Mouse (Mus musculus) heart, postnatal 0 days (tissue): Measurements from ENCODE around the gene Dusp28. TPM values are rescaled to one million over a fixed set of nuclear protein-coding genes. Genes with fewer than 3 reads are reported as not detected.

Experiments
- ATAC-seq: fragments of 200-750 bp; cut with Nextera tagmentation; 2 replicates; pipeline ENCODE4 v1.8.0; 2017; ENCODE audit warnings: low read depth, moderate number of reproducible peaks, moderate library complexity; ENCODE audit not compliant: insufficient read depth
- DNase-seq: peaks from one replicate; pipeline ENCODE4 v3.0.0-alpha.2; 2016; ENCODE audit warnings: low spot score
- H3K27ac ChIP-seq: fragments of 300-500 bp; sonication (generic); 2 replicates; pipeline ENCODE4 v1.5.1; 2014; ENCODE audit warnings: low read depth, mild to moderate bottlenecking
- H3K27me3 ChIP-seq: fragments of 300-500 bp; sonication (generic); 2 replicates; pipeline ENCODE4 v1.6.1; 2014; ENCODE audit warnings: low read length, mixed read lengths; ENCODE audit not compliant: control insufficient read depth, insufficient read depth
- H3K36me3 ChIP-seq: fragments of 300-500 bp; sonication (generic); replicated peaks from 2 replicates; pipeline ENCODE4 v1.6.1; 2014; ENCODE audit warnings: low read length, mixed read lengths; ENCODE audit not compliant: control insufficient read depth, insufficient read depth
- H3K4me1 ChIP-seq: fragments of 300-500 bp; sonication (generic); 2 replicates; pipeline ENCODE4 v1.6.1; 2014; ENCODE audit warnings: antibody characterized with exemption; ENCODE audit not compliant: control insufficient read depth, insufficient read depth
- H3K4me2 ChIP-seq: fragments of 300-500 bp; sonication (generic); 2 replicates; pipeline ENCODE4 v1.6.1; 2014; ENCODE audit warnings: low read depth, mild to moderate bottlenecking, low read length, moderate library complexity
- H3K4me3 ChIP-seq: fragments of 300-500 bp; sonication (generic); 2 replicates; pipeline ENCODE4 v1.5.1; 2014; ENCODE audit warnings: low read depth, low read length
- H3K9ac ChIP-seq: fragments of 300-500 bp; sonication (generic); replicated peaks from 2 replicates; pipeline ENCODE4 v1.6.1; 2014; ENCODE audit warnings: low read depth, low read length, mixed read lengths
- H3K9me3 ChIP-seq: fragments of 300-500 bp; sonication (generic); replicated peaks from 2 replicates; pipeline ENCODE4 v1.6.1; 2016; ENCODE audit warnings: low read length; ENCODE audit not compliant: control insufficient read depth
- CTCF ChIP-seq: IDR thresholded peaks from 2 replicates; pipeline ENCODE4 v1.5.1; 2016; ENCODE audit warnings: antibody characterized with exemption, control low read depth, low read depth
- EP300 ChIP-seq: IDR thresholded peaks from 2 replicates; pipeline ENCODE4 v1.6.1; 2016; ENCODE audit warnings: antibody characterized with exemption, low read depth
- WGBS: fragments of 180-500 bp; shearing (Covaris S2); extraction: QIAGEN DNeasy Blood & Tissue Kit; methylation state at CpG from one replicate; pipeline ENCODE4 v1.1.7; 2014; 5-methylcytosine and 5-hydroxymethylcytosine counted together
- polyA plus RNA-seq: library from polyadenylated mRNA; unstranded; fragments of >200 nt; fragmentation: Nextera tagmentation; extraction: Ambion mirVana; gene quantifications from 2 replicates; pipeline ENCODE4 v1.2.1, GENCODE M21; 2015
- total RNA-seq: library from RNA; depleted of rRNA; stranded (reverse); fragments of >200 nt; gene quantifications from 2 replicates; pipeline ENCODE4 v1.2.3, GENCODE M21; 2014; ENCODE audit warnings: low replicate concordance

Dusp28 gene
- total and polyA plus RNA-seq, 2 experiments from 2014 or later, result 21.4 to 23.5 TPM

- H3K27me3 ChIP-seq, result no peaks in the 10 kb centered on the region
- 81% methylated on average over 12 of the region's 12 CpGs for WGBS
- H3K4me2 ChIP-seq, result no peak overlapping the region
- H3K27ac ChIP-seq, result no peak overlapping the region
- no peaks in the 10 kb centered on the region for H3K9me3 ChIP-seq
- no peaks in the 10 kb centered on the region for H3K36me3 ChIP-seq
- no peak overlapping the region for H3K4me3 ChIP-seq
- TF ChIP-seq EP300 (no peak), CTCF (no peak)
- no peaks in the 10 kb centered on the region for H3K4me1 ChIP-seq
- no peak for DNase-seq
- H3K9ac ChIP-seq, result no peak overlapping the region
- ATAC-seq, result no peak
These were observed 27.5 kb upstream of the Dusp28 start for GRCm38 (mm10) chr1:92879266-92879665.

GRCm38 (mm10) chr1:92880101-92880500, 26.7 kb upstream of the Dusp28 start:
- TF ChIP-seq EP300, result no peak
- no peak for TF ChIP-seq CTCF
- WGBS, result 79% methylated on average over 5 of the region's 5 CpGs
- Histone ChIP-seq H3K27me3 (no peaks in the 10 kb centered on the region), H3K4me3 (no peak overlapping the region), H3K9ac (no peak overlapping the region), H3K36me3 (no peaks in the 10 kb centered on the region), H3K27ac (no peak overlapping the region), H3K4me1 (no peaks in the 10 kb centered on the region), H3K4me2 (no peak overlapping the region), H3K9me3 (no peaks in the 10 kb centered on the region)
- ATAC-seq, result no peak
- DNase-seq, result no peak

- Histone ChIP-seq H3K4me3 (no peak overlapping the region), H3K4me2 (no peak overlapping the region), H3K27ac (no peak overlapping the region), H3K4me1 (no peaks in the 10 kb centered on the region), H3K36me3 (no peaks in the 10 kb centered on the region), H3K9me3 (no peaks in the 10 kb centered on the region), H3K9ac (no peak overlapping the region), H3K27me3 (no peaks in the 10 kb centered on the region)
- DNase-seq (no peak), ATAC-seq (no peak)
- no peak for TF ChIP-seq EP300
- no peak for TF ChIP-seq CTCF
- 73% methylated on average over 6 of the region's 6 CpGs for WGBS
These were observed 24.8 kb upstream of the Dusp28 start for GRCm38 (mm10) chr1:92881982-92882381.

DNA sequence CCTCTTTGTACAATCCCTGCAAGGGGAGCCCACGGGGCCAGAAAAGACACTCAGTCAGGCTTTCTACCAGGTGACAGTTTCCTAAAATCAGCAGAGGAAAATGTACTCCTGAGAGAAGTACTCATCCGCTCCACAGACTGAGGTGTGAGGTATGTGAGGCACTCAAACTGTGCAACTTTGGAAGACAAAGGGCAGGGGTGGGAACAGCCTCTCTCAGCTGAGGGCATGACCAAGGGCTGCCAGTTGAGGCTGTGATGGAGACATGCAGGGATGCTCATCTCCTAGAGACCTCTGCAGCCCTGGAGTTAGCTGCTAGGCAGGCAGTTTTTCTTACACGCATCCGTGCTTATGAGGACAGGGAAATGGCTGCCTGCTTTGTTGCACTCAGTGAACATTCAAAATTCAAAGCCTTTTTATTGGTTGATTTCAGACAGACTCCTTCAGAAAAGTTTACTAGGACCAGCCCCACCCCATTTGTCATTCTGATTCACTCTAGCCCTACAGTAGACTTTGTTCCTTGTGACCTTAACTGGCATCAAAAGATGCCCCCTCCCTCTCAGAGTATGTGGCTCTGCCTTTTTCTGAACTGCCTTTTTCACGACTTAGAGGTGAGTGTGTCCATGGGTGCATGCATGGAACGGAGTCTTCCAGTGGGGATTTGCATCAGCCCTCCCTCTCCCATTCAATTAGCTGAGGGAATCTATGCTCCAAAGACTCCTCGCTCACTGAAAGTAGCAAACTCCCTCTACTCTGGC, 17.7 kb upstream of the Dusp28 start:
- Histone ChIP-seq H3K36me3 (no peaks in the 10 kb centered on the region), H3K27me3 (0 out of 2 replicates have a peak, but pooled peaks cover 3% of the 10 kb centered on the region), H3K4me1 (no peaks in the 10 kb centered on the region), H3K9me3 (no peaks in the 10 kb centered on the region), H3K27ac (no peak overlapping the region), H3K9ac (no peak overlapping the region), H3K4me2 (no peak overlapping the region), H3K4me3 (no peak overlapping the region)
- WGBS, result 69% methylated on average over 7 of the region's 7 CpGs
- ATAC-seq (no peak), DNase-seq (no peak)
- no peak for TF ChIP-seq EP300

- 47% methylated on average over 3 of the region's 3 CpGs for WGBS
- H3K9ac ChIP-seq, result no peak overlapping the region
- H3K4me2 ChIP-seq, result no peak overlapping the region
- no peak overlapping the region for H3K4me3 ChIP-seq
- 0 out of 2 replicates have a peak, but pooled peaks cover 3% of the 10 kb centered on the region for H3K27me3 ChIP-seq
- TF ChIP-seq CTCF (no peak), EP300 (no peak)
- no peaks in the 10 kb centered on the region for H3K4me1 ChIP-seq
- ATAC-seq, result no peak
- DNase-seq, result no peak
- no peaks in the 10 kb centered on the region for H3K36me3 ChIP-seq
- H3K27ac ChIP-seq, result no peak overlapping the region
- H3K9me3 ChIP-seq, result no peaks in the 10 kb centered on the region
These were observed 14.0 kb upstream of the Dusp28 start for GRCm38 (mm10) chr1:92892791-92893190.

DNA sequence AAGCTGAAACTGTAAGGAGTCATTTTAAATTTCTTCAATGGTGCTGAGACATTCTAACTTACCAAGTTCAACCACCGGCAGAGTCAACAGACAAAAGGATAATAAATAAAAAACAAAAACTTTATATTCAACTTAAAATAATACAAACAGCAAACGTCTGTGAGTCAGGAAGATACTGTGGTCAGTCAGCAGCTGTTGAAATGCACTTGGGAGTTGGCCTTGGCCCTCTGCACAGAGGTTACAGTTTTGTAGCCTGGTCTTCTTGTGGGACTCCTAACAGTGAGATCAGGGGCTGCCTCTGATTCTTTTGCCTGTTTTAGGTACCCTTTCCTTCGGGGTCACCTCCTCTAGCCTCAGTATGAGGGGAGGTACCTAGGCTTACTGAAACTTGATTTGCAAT, 12.9 kb upstream of the Dusp28 start:
- Histone ChIP-seq H3K4me3 (no peak overlapping the region), H3K27ac (no peak overlapping the region), H3K27me3 (no peaks in the 10 kb centered on the region), H3K4me1 (no peaks in the 10 kb centered on the region), H3K9me3 (no peaks in the 10 kb centered on the region), H3K36me3 (no peaks in the 10 kb centered on the region), H3K9ac (no peak overlapping the region), H3K4me2 (no peak overlapping the region)
- WGBS, result 60% methylated on average over 3 of the region's 3 CpGs
- TF ChIP-seq CTCF, result no peak
- no peak for TF ChIP-seq EP300
- ATAC-seq, result no peak
- DNase-seq, result no peak
